Mouse (Mus musculus): ENCODE measurements around the gene Ssh2. TPM values are rescaled to one million over a fixed set of nuclear protein-coding genes. Genes with fewer than 3 reads are reported as not detected.
A peak's percentile ranks its signal among the peaks of the same experiment; 100 is the strongest.
"Not testable (repeated sequence)": the region's sequence is repeated elsewhere in the genome, so short reads cannot be mapped to it uniquely, and the experiment has no call there.

The Ssh2 gene
- polyA plus RNA-seq, 1 experiment = 11.7 TPM

- DNase-seq (ENCODE audit: low spot score) = peak; percentile 94
Observed at GRCm38 (mm10) chr11:77348142-77348741, 132.2 kb downstream of the Ssh2 start.

GRCm38 (mm10) chr11:77348985-77349384 lies 132.9 kb downstream of the Ssh2 start:
- DNase-seq (ENCODE audit: low spot score) = no peak

GRCm38 (mm10) chr11:77349698-77350097 lies 133.6 kb downstream of the Ssh2 start:
- DNase-seq (ENCODE audit: low spot score) = no peak

- no peak for DNase-seq (ENCODE audit: low spot score)
Observed at GRCm38 (mm10) chr11:77355055-77355454, 139.0 kb downstream of the Ssh2 start.

GRCm38 (mm10) chr11:77357839-77358238 lies 141.8 kb downstream of the Ssh2 start:
- DNase-seq (ENCODE audit: low spot score) = no peak

- no peak for DNase-seq (ENCODE audit: low spot score)
Observed at GRCm38 (mm10) chr11:77363476-77363875, 147.4 kb downstream of the Ssh2 start.

GRCm38 (mm10) chr11:77364376-77364775 lies 148.3 kb downstream of the Ssh2 start:
- no peak for DNase-seq (ENCODE audit: low spot score)

- no peak for DNase-seq (ENCODE audit: low spot score)
Observed at GRCm38 (mm10) chr11:77365706-77366386, 149.8 kb downstream of the Ssh2 start.

GRCm38 (mm10) chr11:77367541-77368270 lies 151.6 kb downstream of the Ssh2 start:
- no peak for DNase-seq (ENCODE audit: low spot score)

GRCm38 (mm10) chr11:77369188-77369840 lies 153.2 kb downstream of the Ssh2 start:
- DNase-seq (ENCODE audit: low spot score) = no peak

GRCm38 (mm10) chr11:77369841-77370191 lies 153.7 kb downstream of the Ssh2 start:
- no peak for DNase-seq (ENCODE audit: low spot score)

GRCm38 (mm10) chr11:77371088-77371487 lies 155.0 kb downstream of the Ssh2 start:
- DNase-seq (ENCODE audit: low spot score) = no peak

- no peak for DNase-seq (ENCODE audit: low spot score)
Observed at GRCm38 (mm10) chr11:77371696-77372095, 155.6 kb downstream of the Ssh2 start.

- DNase-seq (ENCODE audit: low spot score) = no peak
Observed at GRCm38 (mm10) chr11:77372196-77372904, 156.3 kb downstream of the Ssh2 start.

- DNase-seq (ENCODE audit: low spot score) = no peak
Observed at GRCm38 (mm10) chr11:77378622-77379021, 162.5 kb downstream of the Ssh2 start.

- no peak for DNase-seq (ENCODE audit: low spot score)
Observed at GRCm38 (mm10) chr11:77381174-77381573, 165.1 kb downstream of the Ssh2 start.

GRCm38 (mm10) chr11:77384151-77384550 lies 168.1 kb downstream of the Ssh2 start:
- no peak for DNase-seq (ENCODE audit: low spot score)

GRCm38 (mm10) chr11:77385706-77386690 lies 169.9 kb downstream of the Ssh2 start:
- DNase-seq (ENCODE audit: low spot score) = no peak

- DNase-seq (ENCODE audit: low spot score) = not testable (repeated sequence)
Observed at GRCm38 (mm10) chr11:77388197-77388596, 172.1 kb downstream of the Ssh2 start.

- no peak for DNase-seq (ENCODE audit: low spot score)
Observed at GRCm38 (mm10) chr11:77395539-77395938, 179.5 kb downstream of the Ssh2 start.

GRCm38 (mm10) chr11:77402508-77402907 lies 186.4 kb downstream of the Ssh2 start:
- no peak for DNase-seq (ENCODE audit: low spot score)

All from urinary bladder, adult 2 months (tissue).